Mouse (Mus musculus) layer of hippocampus, postnatal 25 days (tissue): ENCODE measurements around the gene Gm21974. TPM values are rescaled to one million over a fixed set of nuclear protein-coding genes. Genes with fewer than 3 reads are reported as not detected.
A peak's percentile ranks its signal among the peaks of the same experiment; 100 is the strongest.
"Not testable (repeated sequence)": the region's sequence is repeated elsewhere in the genome, so short reads cannot be mapped to it uniquely, and the experiment has no call there.

Experiments used
- DNase-seq, 2 experiments: peaks; one replicate each; pipeline ENCODE4 v3.0.0; 2022; ENCODE audit warnings: mixed read lengths in 2 of 2, low spot score in 1 of 2; ENCODE audit errors: extremely low spot score in 1 of 2
- total RNA-seq, 2 experiments: library from RNA; stranded (reverse); gene quantifications; 2 replicates each; pipeline ENCODE4 v1.2.3; 2021

Gene Gm21974
- not detected for total RNA-seq

GRCm38 (mm10) chr7:127895442-127895841 lies at the start of gene Gm21974, which contains the start of gene Vkorc1:
TSS of gene Gm21974 (minus strand) at chr7:127895454.
TSS of gene Vkorc1 (minus strand) at chr7:127895617.
- peak; percentile 78 for DNase-seq

GRCm38 (mm10) chr7:127944614-127945013 lies 49.4 kb upstream of the Gm21974 start:
- no peak for DNase-seq

GRCm38 (mm10) chr7:127942097-127942496 lies 46.8 kb upstream of the Gm21974 start:
- not testable (repeated sequence) for DNase-seq

- DNase-seq: no peak
Measured at GRCm38 (mm10) chr7:127936216-127936884, 41.1 kb upstream of the Gm21974 start.

GRCm38 (mm10) chr7:127935748-127936159 lies 40.5 kb upstream of the Gm21974 start:
- DNase-seq: no peak

GRCm38 (mm10) chr7:127935028-127935722 lies 39.9 kb upstream of the Gm21974 start:
- peak; percentile 94 to 97 for DNase-seq

GRCm38 (mm10) chr7:127934075-127934474 lies 38.8 kb upstream of the Gm21974 start:
- DNase-seq: no peak

GRCm38 (mm10) chr7:127932273-127933031 lies 37.2 kb upstream of the Gm21974 start:
- no peak for DNase-seq

GRCm38 (mm10) chr7:127931351-127932135 lies 36.3 kb upstream of the Gm21974 start:
- DNase-seq: no peak

GRCm38 (mm10) chr7:127930636-127931035 lies 35.4 kb upstream of the Gm21974 start:
- DNase-seq: no peak

- no peak for DNase-seq
Measured at GRCm38 (mm10) chr7:127929923-127930322, 34.7 kb upstream of the Gm21974 start, which contains the start of gene Prss8. TSS of gene Prss8 (minus strand) at chr7:127930104.

GRCm38 (mm10) chr7:127928596-127928995 lies 33.3 kb upstream of the Gm21974 start:
- DNase-seq: no peak

GRCm38 (mm10) chr7:127927726-127928125 lies 32.5 kb upstream of the Gm21974 start:
- DNase-seq: no peak

- no peak for DNase-seq
Measured at GRCm38 (mm10) chr7:127926846-127927245, 31.6 kb upstream of the Gm21974 start.

- DNase-seq: no peak
Measured at GRCm38 (mm10) chr7:127926066-127926465, 30.8 kb upstream of the Gm21974 start.

GRCm38 (mm10) chr7:127925252-127925651 lies 30.0 kb upstream of the Gm21974 start:
- no peak for DNase-seq

- DNase-seq: no peak
Measured at GRCm38 (mm10) chr7:127923714-127924113, 28.5 kb upstream of the Gm21974 start.

GRCm38 (mm10) chr7:127922451-127923275 lies 27.4 kb upstream of the Gm21974 start:
- no peak for DNase-seq

GRCm38 (mm10) chr7:127921516-127921915 lies 26.3 kb upstream of the Gm21974 start:
- no peak for DNase-seq
